Mouse (Mus musculus) frontal cortex, postnatal 10 days (tissue): ENCODE data around the gene Gm28038.

ENCODE experiments used
- DNase-seq, 2 experiments: peaks; one replicate each; pipeline ENCODE4 v3.0.0; 2022; ENCODE audit warnings: low spot score in 2 of 2, mixed read lengths in 1 of 2

Gene Gm28038

GRCm38 (mm10) chr2:30285416-30286181 is 4.8 kb downstream of the Gm28038 start:
- DNase-seq: no peak

- peak; percentile 92 to 96 for DNase-seq
These were observed 5.6 kb downstream of the Gm28038 start, which contains the start of the genes Dolk and Nup188 for GRCm38 (mm10) chr2:30286192-30287026. Gene Dolk, minus strand, starts transcription at chr2:30286334. Gene Nup188, plus strand, starts transcription at chr2:30286397.

GRCm38 (mm10) chr2:30287027-30287373 is 6.2 kb downstream of the Gm28038 start:
- DNase-seq: no peak

- DNase-seq: no peak
These were observed 18.7 kb downstream of the Gm28038 start for GRCm38 (mm10) chr2:30299525-30299924.

- DNase-seq: no peak
These were observed 19.1 kb downstream of the Gm28038 start for GRCm38 (mm10) chr2:30299966-30300365.

- DNase-seq: no peak
These were observed 25.2 kb downstream of the Gm28038 start for GRCm38 (mm10) chr2:30306087-30306486.

GRCm38 (mm10) chr2:30309351-30309750 is 28.5 kb downstream of the Gm28038 start:
- DNase-seq: no peak

GRCm38 (mm10) chr2:30311481-30311880 is 30.6 kb downstream of the Gm28038 start:
- no peak for DNase-seq

- no peak for DNase-seq
These were observed 35.3 kb downstream of the Gm28038 start for GRCm38 (mm10) chr2:30316136-30316535.

- no peak for DNase-seq
These were observed 36.1 kb downstream of the Gm28038 start for GRCm38 (mm10) chr2:30316955-30317354.

GRCm38 (mm10) chr2:30319260-30319659 is 38.4 kb downstream of the Gm28038 start:
- DNase-seq: no peak

- DNase-seq: no peak
These were observed 42.3 kb downstream of the Gm28038 start for GRCm38 (mm10) chr2:30323111-30323510.

- no peak for DNase-seq
These were observed 44.5 kb downstream of the Gm28038 start for GRCm38 (mm10) chr2:30325296-30325695.

GRCm38 (mm10) chr2:30327276-30327675 is 46.4 kb downstream of the Gm28038 start:
- no peak for DNase-seq

GRCm38 (mm10) chr2:30328791-30329190 is 47.9 kb downstream of the Gm28038 start:
- no peak for DNase-seq

GRCm38 (mm10) chr2:30335324-30335723 is 54.5 kb downstream of the Gm28038 start:
- no peak for DNase-seq

GRCm38 (mm10) chr2:30336174-30336915 is 55.5 kb downstream of the Gm28038 start:
- DNase-seq: no peak

GRCm38 (mm10) chr2:30337179-30337578 is 56.3 kb downstream of the Gm28038 start:
- DNase-seq: no peak

GRCm38 (mm10) chr2:30342061-30342460 is 61.2 kb downstream of the Gm28038 start:
- no peak for DNase-seq

GRCm38 (mm10) chr2:30342544-30342943 is 61.7 kb downstream of the Gm28038 start:
- DNase-seq: no peak

- DNase-seq: no peak
These were observed 62.8 kb downstream of the Gm28038 start for GRCm38 (mm10) chr2:30343601-30344137.
